Mouse (Mus musculus) ES-E14 (cell line): Measurements from ENCODE around the gene Agl. TPM values are rescaled to one million over a fixed set of nuclear protein-coding genes. Genes with fewer than 3 reads are reported as not detected.
A peak's percentile ranks its signal among the peaks of the same experiment; 100 is the strongest.

Experiments used
- DNase-seq: peaks from one replicate; pipeline ENCODE4 v3.0.0-alpha.2; 2013; ENCODE audit warnings: low read depth, low spot score
- H3K27ac ChIP-seq: 2 replicates; pipeline ENCODE4 v1.5.1; 2012; ENCODE audit warnings: low read depth, mild to moderate bottlenecking, low read length, moderate library complexity, mixed read lengths; ENCODE audit not compliant: poor library complexity, insufficient read depth, severe bottlenecking
- H3K36me3 ChIP-seq: 2 replicates; pipeline ENCODE4 v1.6.1; 2012; ENCODE audit warnings: mild to moderate bottlenecking, low read length, moderate library complexity, mixed read lengths; ENCODE audit not compliant: control insufficient read depth, poor library complexity, insufficient read depth, severe bottlenecking
- H3K4me1 ChIP-seq, 2 experiments: fragments of 150-350 bp in 1 of 2; sonication (generic) in 1 of 2; 2 replicates each; pipeline ENCODE4 v1.6.1; 2012; ENCODE audit warnings: low read length in 2 of 2, mild to moderate bottlenecking in 1 of 2, mixed read lengths in 1 of 2; ENCODE audit not compliant: control insufficient read depth in 2 of 2, insufficient read depth in 2 of 2, poor library complexity in 1 of 2
- H3K4me3 ChIP-seq, 2 experiments: fragments of 150-350 bp in 1 of 2; sonication (generic) in 1 of 2; 2 replicates each; pipeline ENCODE4 v1.5.1; 2012; ENCODE audit warnings: low read length in 2 of 2, low read depth in 1 of 2, mild to moderate bottlenecking in 1 of 2, mixed read lengths in 1 of 2; ENCODE audit not compliant: insufficient read depth in 1 of 2, poor library complexity in 1 of 2, severe bottlenecking in 1 of 2
- H3K9ac ChIP-seq: 2 replicates; pipeline ENCODE4 v1.6.1; 2012; ENCODE audit warnings: low read depth, mild to moderate bottlenecking, low read length, mixed read lengths; ENCODE audit not compliant: poor library complexity, insufficient read depth, severe bottlenecking
- H3K9me3 ChIP-seq: fragments of 150-350 bp; sonication (generic); 2 replicates; pipeline ENCODE4 v1.6.1; 2012; ENCODE audit warnings: low read depth, mild to moderate bottlenecking, low read length; ENCODE audit not compliant: control insufficient read depth, insufficient read depth
- CHD2 ChIP-seq: IDR thresholded peaks from 2 replicates; pipeline ENCODE4 v1.6.1; 2014; ENCODE audit warnings: mild to moderate bottlenecking, low read depth, low read length, inconsistent platforms
- HCFC1 ChIP-seq: IDR thresholded peaks from 2 replicates; pipeline ENCODE4 v1.6.1; 2012; ENCODE audit warnings: low read length, inconsistent platforms, borderline replicate concordance; ENCODE audit not compliant: insufficient read depth
- MAFK ChIP-seq: IDR thresholded peaks from 2 replicates; pipeline ENCODE4 v1.6.1; 2014; ENCODE audit warnings: mild to moderate bottlenecking, low read depth, low read length, inconsistent platforms; ENCODE audit not compliant: insufficient read depth
- ZC3H11A ChIP-seq: IDR thresholded peaks from 2 replicates; pipeline ENCODE4 v1.6.1; 2012; ENCODE audit warnings: low read depth, mild to moderate bottlenecking, inconsistent platforms, low read length, borderline replicate concordance
- ZNF384 ChIP-seq: IDR thresholded peaks from 2 replicates; pipeline ENCODE4 v1.6.1; 2012; ENCODE audit warnings: low read depth, low read length, inconsistent platforms
- in situ Hi-C, 2 experiments: fragments of 600-800 bp; cut with MboI; formaldehyde crosslinking; loops; one replicate each; pipeline ENCODE4 v1.15.1; 2025; ENCODE audit warnings: low sequenced_read_pairs in 2 of 2, inconsistent platforms in 1 of 2; ENCODE audit not compliant: unreplicated experiment in 2 of 2
- total RNA-seq: library from RNA; depleted of rRNA; stranded (reverse); fragments of 300-350 nt; gene quantifications from 2 replicates; pipeline ENCODE4 v1.2.3, GENCODE M21; 2012; rRNA removed

The Agl gene
- 5.6 and 5.7 TPM in 2 replicates for total RNA-seq

GRCm38 (mm10) chr3:116807811-116808506 is at the start of gene Agl:
TSS of gene Agl (minus strand) at chr3:116808166.
- H3K4me1 ChIP-seq, result no peaks in the 10 kb centered on the region
- H3K9me3 ChIP-seq, result no peaks in the 10 kb centered on the region
- DNase-seq, result peak; percentile 92
- peak within 1 kb of the TSS; percentile 95 for H3K9ac ChIP-seq
- TF ChIP-seq HCFC1 (0 out of 2 replicates have a peak, but pooled peaks have one; percentile 39), CHD2 (peak; percentile 96), MAFK (no peak)
- peak within 1 kb of the TSS; percentile 71 to 97 for H3K4me3 ChIP-seq
- in situ Hi-C loops, result no loop called here
- H3K27ac ChIP-seq, result 0 out of 2 replicates have a peak within 1 kb of the TSS, but pooled peaks have one; percentile 36
- no peaks in the 10 kb centered on the region for H3K36me3 ChIP-seq

- Histone ChIP-seq H3K36me3 (no peaks in the 10 kb centered on the region), H3K9me3 (no peaks in the 10 kb centered on the region), H3K9ac (no peak overlapping the region), H3K4me1 (peaks cover 5 to 11% of the 10 kb centered on the region in 2 experiments), H3K4me3 (no peak overlapping the region), H3K27ac (no peak overlapping the region)
- in situ Hi-C loops, result no loop called here
- no peak for DNase-seq
- TF ChIP-seq MAFK, result no peak
- TF ChIP-seq ZC3H11A, result no peak
- no peak for TF ChIP-seq ZNF384
Observed at GRCm38 (mm10) chr3:116857611-116858010, 49.6 kb upstream of the Agl start.

- no peak overlapping the region for H3K9ac ChIP-seq
- no peaks in the 10 kb centered on the region for H3K36me3 ChIP-seq
- no peak for TF ChIP-seq ZC3H11A
- no peak for TF ChIP-seq MAFK
- TF ChIP-seq ZNF384, result no peak
- no peak for TF ChIP-seq CHD2
- no peaks in the 10 kb centered on the region for H3K9me3 ChIP-seq
- H3K4me1 ChIP-seq, result no peaks in the 10 kb centered on the region
- in situ Hi-C loops, result no loop called here
- no peak for DNase-seq
- H3K27ac ChIP-seq, result no peak overlapping the region
- H3K4me3 ChIP-seq, result no peak overlapping the region
Observed at GRCm38 (mm10) chr3:116852421-116852820, 44.5 kb upstream of the Agl start.

- TF ChIP-seq CHD2, result no peak
- no peak for TF ChIP-seq ZC3H11A
- TF ChIP-seq ZNF384, result no peak
- no peak for TF ChIP-seq MAFK
- no peak for TF ChIP-seq HCFC1
- in situ Hi-C loops, result no loop called here
- no peak for DNase-seq
Observed at GRCm38 (mm10) chr3:116850376-116850775, 42.4 kb upstream of the Agl start.

GRCm38 (mm10) chr3:116848936-116849335 is 41.0 kb upstream of the Agl start:
- no peak for DNase-seq
- Histone ChIP-seq H3K9me3 (no peaks in the 10 kb centered on the region), H3K4me1 (peaks cover 0 to 3% of the 10 kb centered on the region in 2 experiments; a peak in 1 of 4 replicates), H3K4me3 (no peak overlapping the region), H3K36me3 (no peaks in the 10 kb centered on the region), H3K9ac (no peak overlapping the region), H3K27ac (no peak overlapping the region)
- in situ Hi-C loops, result no loop called here
- TF ChIP-seq ZC3H11A (no peak), ZNF384 (no peak), HCFC1 (no peak), MAFK (no peak), CHD2 (no peak)

More at GRCm38 (mm10) chr3:116850376-116850775, 42.4 kb upstream of the Agl start:
- Histone ChIP-seq H3K4me1 (no peaks in the 10 kb centered on the region), H3K36me3 (no peaks in the 10 kb centered on the region), H3K27ac (no peak overlapping the region), H3K9ac (no peak overlapping the region), H3K9me3 (no peaks in the 10 kb centered on the region), H3K4me3 (no peak overlapping the region)
